Mouse (Mus musculus) kidney, embryonic 16.5 days (tissue): Measurements from ENCODE around the gene Gm10142. TPM values are rescaled to one million over a fixed set of nuclear protein-coding genes. Genes with fewer than 3 reads are reported as not detected.

Experiments used
- ATAC-seq: fragments of 200-750 bp; cut with Nextera tagmentation; 2 replicates; pipeline ENCODE4 v1.8.0; 2017; ENCODE audit warnings: moderate TSS enrichment; ENCODE audit not compliant: low FRiP score, low TSS enrichment
- H3K27ac ChIP-seq: fragments of 300-500 bp; sonication (generic); 2 replicates; pipeline ENCODE4 v1.5.1; 2014; ENCODE audit warnings: low read length
- H3K27me3 ChIP-seq: fragments of 300-500 bp; sonication (generic); 2 replicates; pipeline ENCODE4 v1.6.1; 2014; ENCODE audit warnings: low read length, control low read depth, mixed read lengths; ENCODE audit not compliant: insufficient read depth
- H3K36me3 ChIP-seq: fragments of 300-500 bp; sonication (generic); 2 replicates; pipeline ENCODE4 v1.6.1; 2014; ENCODE audit warnings: low read length, control low read depth, mixed read lengths; ENCODE audit not compliant: insufficient read depth
- H3K4me1 ChIP-seq: fragments of 300-500 bp; sonication (generic); 2 replicates; pipeline ENCODE4 v1.6.1; 2014; ENCODE audit warnings: low read length, control low read depth, mixed read lengths; ENCODE audit not compliant: insufficient read depth
- H3K4me2 ChIP-seq: fragments of 300-500 bp; sonication (generic); replicated peaks from 2 replicates; pipeline ENCODE4 v1.6.1; 2014; ENCODE audit warnings: low read depth, low read length
- H3K4me3 ChIP-seq: fragments of 300-500 bp; sonication (generic); 2 replicates; pipeline ENCODE4 v1.5.1; 2014; ENCODE audit warnings: mild to moderate bottlenecking, low read length
- H3K9ac ChIP-seq: fragments of 300-500 bp; sonication (generic); replicated peaks from 2 replicates; pipeline ENCODE4 v1.6.1; 2014; ENCODE audit warnings: low read length
- H3K9me3 ChIP-seq: fragments of 300-500 bp; sonication (generic); 2 replicates; pipeline ENCODE4 v1.6.1; 2016; ENCODE audit warnings: low read length, control low read depth
- WGBS: fragments of 180-500 bp; shearing (Covaris S2); extraction: QIAGEN DNeasy Blood & Tissue Kit; methylation state at CpG from one replicate; pipeline ENCODE4 v1.1.7; 2014; 5-methylcytosine and 5-hydroxymethylcytosine counted together
- polyA plus RNA-seq: library from polyadenylated mRNA; unstranded; fragments of >200 nt; fragmentation: Nextera tagmentation; extraction: Ambion mirVana; gene quantifications from 2 replicates; pipeline ENCODE4 v1.2.1, GENCODE M21; 2015

Gm10142 gene
- not detected in 2 replicates for polyA plus RNA-seq

- H3K27me3 ChIP-seq = no peaks in the 10 kb centered on the region
- ATAC-seq = no peak
- WGBS = 92% methylated on average over 1 of the region's 1 CpGs
These were observed at the start of gene Gm10142 for GRCm38 (mm10) chr10:77715507-77715906. Gene Gm10142 (plus strand): TSS chr10:77715807.

GRCm38 (mm10) chr10:77666342-77666741, 49.3 kb upstream of the Gm10142 start:
- 70% methylated on average over 8 of the region's 8 CpGs for WGBS
- Histone ChIP-seq H3K4me2 (no peak overlapping the region), H3K9ac (no peak overlapping the region), H3K9me3 (no peaks in the 10 kb centered on the region), H3K27ac (no peak overlapping the region), H3K4me3 (no peak overlapping the region), H3K36me3 (no peaks in the 10 kb centered on the region), H3K4me1 (no peaks in the 10 kb centered on the region), H3K27me3 (0 out of 2 replicates have a peak, but pooled peaks cover 2% of the 10 kb centered on the region)
- no peak for ATAC-seq

More at GRCm38 (mm10) chr10:77715507-77715906, at the start of gene Gm10142:
- Histone ChIP-seq H3K4me3 (no peak within 1 kb of the TSS), H3K27ac (no peak within 1 kb of the TSS), H3K36me3 (no peaks in the 10 kb centered on the region), H3K4me1 (no peaks in the 10 kb centered on the region), H3K4me2 (no peak within 1 kb of the TSS), H3K9me3 (peaks cover 5% of the 10 kb centered on the region; the same call in 1 of the 2 replicates), H3K9ac (no peak within 1 kb of the TSS)

DNA sequence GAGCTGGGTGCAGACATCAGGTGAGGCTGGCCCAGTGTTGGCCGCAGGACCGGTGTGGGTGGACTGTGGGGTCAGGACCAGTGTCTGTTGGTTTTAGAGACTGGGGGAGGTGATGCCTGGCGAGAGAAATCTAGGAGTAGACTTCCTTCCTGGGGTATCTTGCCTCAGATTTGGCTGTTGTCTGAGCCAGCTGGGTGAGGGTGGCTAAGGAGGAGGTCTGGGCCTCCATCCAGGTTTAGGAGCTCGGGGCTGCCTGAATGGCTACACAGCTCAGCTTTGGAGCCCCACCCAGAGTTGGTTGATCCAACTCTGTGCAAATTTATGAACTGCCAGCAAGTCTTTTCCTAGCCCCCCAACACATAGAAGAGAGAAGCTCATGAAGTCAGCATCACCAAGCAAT, 48.2 kb upstream of the Gm10142 start:
- no peak for ATAC-seq
- Histone ChIP-seq H3K4me2 (no peak overlapping the region), H3K4me1 (no peaks in the 10 kb centered on the region), H3K36me3 (no peaks in the 10 kb centered on the region), H3K27ac (no peak overlapping the region), H3K27me3 (0 out of 2 replicates have a peak, but pooled peaks cover 2% of the 10 kb centered on the region), H3K4me3 (no peak overlapping the region), H3K9ac (no peak overlapping the region), H3K9me3 (no peaks in the 10 kb centered on the region)
- 66% methylated on average over 4 of the region's 4 CpGs for WGBS

GRCm38 (mm10) chr10:77670710-77671109, 44.9 kb upstream of the Gm10142 start:
- Histone ChIP-seq H3K4me2 (no peak overlapping the region), H3K9me3 (no peaks in the 10 kb centered on the region), H3K9ac (no peak overlapping the region), H3K36me3 (no peaks in the 10 kb centered on the region), H3K27ac (no peak overlapping the region), H3K27me3 (no peaks in the 10 kb centered on the region), H3K4me1 (no peaks in the 10 kb centered on the region), H3K4me3 (no peak overlapping the region)
- ATAC-seq = no peak
- 78% methylated on average over 4 of the region's 4 CpGs for WGBS

DNA sequence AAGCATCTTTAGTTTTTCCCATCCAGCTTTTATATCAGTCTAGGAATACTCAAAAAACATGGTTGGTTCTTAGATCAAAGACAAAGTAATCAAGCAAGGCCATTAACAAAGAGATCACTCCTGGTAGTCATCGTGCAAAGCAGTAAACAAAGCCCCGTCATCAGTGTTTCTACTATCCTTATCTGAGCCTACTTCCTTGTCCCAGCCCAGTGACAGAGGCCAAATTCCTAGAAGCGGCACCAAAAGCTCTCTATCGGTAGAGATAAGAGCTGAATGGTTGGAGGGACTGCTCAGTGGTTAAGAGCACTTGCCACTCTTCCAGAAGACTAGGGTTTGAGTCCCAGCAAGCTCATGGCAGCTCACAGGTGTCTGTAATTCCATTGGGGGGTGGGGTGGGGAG, 44.1 kb upstream of the Gm10142 start:
- no peak overlapping the region for H3K9ac ChIP-seq
- WGBS = 58% methylated on average over 4 of the region's 4 CpGs
- no peak for ATAC-seq

GRCm38 (mm10) chr10:77673765-77674164, 41.8 kb upstream of the Gm10142 start:
- H3K9me3 ChIP-seq = no peaks in the 10 kb centered on the region
- ATAC-seq = no peak
- no peaks in the 10 kb centered on the region for H3K36me3 ChIP-seq
- no peak overlapping the region for H3K9ac ChIP-seq
- 52% methylated on average over 13 of the region's 13 CpGs for WGBS
- H3K27ac ChIP-seq = no peak overlapping the region
- H3K27me3 ChIP-seq = peaks cover 25% of the 10 kb centered on the region
- peaks cover 8% of the 10 kb centered on the region for H3K4me1 ChIP-seq
- H3K4me3 ChIP-seq = no peak overlapping the region
- no peak overlapping the region for H3K4me2 ChIP-seq

More for the DNA sequence above, 44.1 kb upstream of the Gm10142 start:
- Histone ChIP-seq H3K9me3 (no peaks in the 10 kb centered on the region), H3K4me2 (no peak overlapping the region), H3K27ac (no peak overlapping the region), H3K4me3 (no peak overlapping the region), H3K36me3 (no peaks in the 10 kb centered on the region), H3K27me3 (peaks cover 4% of the 10 kb centered on the region), H3K4me1 (no peaks in the 10 kb centered on the region)

GRCm38 (mm10) chr10:77677562-77677961, 38.0 kb upstream of the Gm10142 start:
- Histone ChIP-seq H3K4me2 (peak overlapping the region; percentile 50), H3K27me3 (peaks cover 29% of the 10 kb centered on the region), H3K36me3 (no peaks in the 10 kb centered on the region), H3K27ac (no peak overlapping the region), H3K4me3 (peak overlapping the region; percentile 38), H3K9ac (0 out of 2 replicates have a peak overlapping the region, but pooled peaks have one; percentile 3), H3K9me3 (no peaks in the 10 kb centered on the region), H3K4me1 (peaks cover 8% of the 10 kb centered on the region)
- WGBS = under 1% methylated on average over 35 of the region's 35 CpGs
- no peak for ATAC-seq

- WGBS = 85% methylated on average over 7 of the region's 7 CpGs
- ATAC-seq = no peak
- Histone ChIP-seq H3K27me3 (peaks cover 47% of the 10 kb centered on the region), H3K36me3 (no peaks in the 10 kb centered on the region), H3K4me1 (0 out of 2 replicates have a peak, but pooled peaks cover 2% of the 10 kb centered on the region), H3K9me3 (no peaks in the 10 kb centered on the region), H3K4me2 (no peak overlapping the region), H3K27ac (no peak overlapping the region), H3K9ac (no peak overlapping the region), H3K4me3 (no peak overlapping the region)
These were observed 32.6 kb upstream of the Gm10142 start for GRCm38 (mm10) chr10:77682994-77683393.

DNA sequence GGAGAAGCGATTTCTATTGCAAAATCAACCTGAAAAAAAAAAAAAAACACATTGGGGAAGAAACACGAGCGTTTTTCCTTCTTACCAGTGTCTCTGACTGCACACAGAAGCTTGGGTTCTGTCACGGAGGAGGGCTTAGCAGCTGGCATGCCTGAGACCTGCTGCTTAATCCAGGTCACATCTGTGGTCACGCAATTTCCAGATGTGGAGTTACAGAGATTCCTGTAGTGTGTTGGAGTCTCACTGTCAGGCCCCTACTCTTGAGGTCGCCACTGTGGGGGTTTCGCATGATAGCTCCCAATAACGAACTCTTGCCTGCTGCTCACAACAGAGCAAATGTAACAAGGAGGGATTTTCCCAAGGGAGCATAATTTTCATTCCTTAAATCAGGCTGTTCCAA, 31.4 kb upstream of the Gm10142 start:
- H3K9ac ChIP-seq = no peak overlapping the region
- H3K4me2 ChIP-seq = no peak overlapping the region
- no peaks in the 10 kb centered on the region for H3K36me3 ChIP-seq
- H3K27me3 ChIP-seq = peaks cover 37% of the 10 kb centered on the region
- ATAC-seq = no peak
- 0 out of 2 replicates have a peak, but pooled peaks cover 2% of the 10 kb centered on the region for H3K4me1 ChIP-seq
- H3K27ac ChIP-seq = no peak overlapping the region
- no peak overlapping the region for H3K4me3 ChIP-seq
- WGBS = 32% methylated on average over 8 of the region's 8 CpGs
- H3K9me3 ChIP-seq = no peaks in the 10 kb centered on the region

DNA sequence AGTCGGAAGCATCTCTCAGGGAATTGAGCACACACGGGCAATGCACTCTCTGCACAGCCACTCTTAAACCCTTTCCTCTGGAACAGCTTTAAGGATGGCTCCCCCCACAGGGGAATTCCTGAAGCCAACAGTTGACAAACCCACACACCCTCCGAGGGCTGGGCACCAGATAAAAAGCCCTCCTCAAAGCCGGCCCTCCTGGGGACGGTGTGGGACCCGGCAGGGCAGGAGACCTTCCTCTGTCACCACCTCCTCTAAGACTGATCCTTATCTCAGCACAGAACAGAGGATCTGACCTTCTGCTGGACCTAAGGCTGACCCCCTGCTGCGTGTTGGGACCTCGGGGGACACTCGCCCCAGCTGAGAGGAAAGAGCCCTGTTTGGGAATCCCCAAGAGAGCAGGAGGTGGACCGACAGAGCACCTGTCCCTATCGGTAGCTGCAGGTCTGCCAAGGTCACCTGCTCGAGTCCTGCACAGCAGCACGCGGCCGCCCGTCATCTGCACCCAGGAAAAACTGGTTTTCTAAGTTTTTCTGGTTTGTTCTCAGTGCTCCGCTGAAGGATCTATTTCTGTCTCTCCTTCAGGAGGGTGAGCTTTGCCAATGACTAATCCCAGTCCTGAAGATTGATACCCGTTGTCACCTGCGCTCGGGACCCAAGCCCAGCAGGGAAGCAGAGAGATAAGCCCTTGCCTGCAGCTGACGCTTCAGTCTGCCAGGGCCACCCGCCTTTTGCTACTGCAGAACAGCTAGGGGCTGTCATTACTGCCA, 29.5 kb upstream of the Gm10142 start, which contains the start of gene Tspear:
TSS of gene Tspear (plus strand) at position 675 of the 770 bp plus-strand sequence.
- Histone ChIP-seq H3K36me3 (no peaks in the 10 kb centered on the region), H3K9ac (no peak within 1 kb of the TSS), H3K4me3 (no peak within 1 kb of the TSS), H3K4me2 (no peak within 1 kb of the TSS), H3K27me3 (peaks cover 37% of the 10 kb centered on the region), H3K9me3 (no peaks in the 10 kb centered on the region), H3K27ac (no peak within 1 kb of the TSS), H3K4me1 (0 out of 2 replicates have a peak, but pooled peaks cover 2% of the 10 kb centered on the region)
- peak; percentile 63; the same call in 1 of the 2 replicates for ATAC-seq
- 3% methylated on average over 22 of the region's 22 CpGs for WGBS
